Mouse (Mus musculus) ES-Bruce4 (cell line): ENCODE measurements around the gene Cdk5r1.

ENCODE experiments used
- CTCF ChIP-seq: IDR thresholded peaks from one replicate; pipeline ENCODE4 v1.8.1; 2011; ENCODE audit warnings: low read depth, low read length
- POLR2A ChIP-seq: IDR thresholded peaks from one replicate; pipeline ENCODE4 v1.8.1; 2011; ENCODE audit warnings: low read length; ENCODE audit not compliant: insufficient read depth

- TF ChIP-seq CTCF (no peak), POLR2A (no peak)
Observed at GRCm38 (mm10) chr11:80471836-80472605, 4.8 kb upstream of the Cdk5r1 start.
